Mouse (Mus musculus): Measurements from ENCODE around the gene Gm36028.

Gene Gm36028

GRCm38 (mm10) chr16:37861029-37861428 lies at the start of gene Gm36028:
Gene Gm36028, minus strand, starts transcription at chr16:37861146.
- no peak for DNase-seq (ENCODE audit: low spot score in 2 of 2)

DNA sequence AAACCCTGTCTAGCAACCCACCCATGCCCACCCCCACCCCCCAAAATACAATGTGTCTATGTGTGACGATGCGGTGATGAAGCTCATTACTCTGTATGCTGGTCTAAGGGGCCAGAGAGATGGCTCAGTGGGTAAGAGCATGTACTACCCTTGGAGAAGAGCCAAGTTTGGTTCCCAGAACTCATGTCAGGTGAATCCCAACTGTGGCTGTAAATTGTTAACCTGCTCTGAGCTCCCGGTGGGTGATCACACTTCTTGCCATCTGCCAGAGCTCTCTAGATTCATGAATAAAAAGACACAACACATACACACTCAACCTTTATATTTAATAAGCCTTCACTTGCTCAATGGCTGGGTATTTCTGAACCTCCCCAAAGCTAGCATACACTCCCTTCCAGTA lies 45.5 kb upstream of the Gm36028 start:
- no peak for DNase-seq (ENCODE audit: low spot score in 2 of 2)

DNA sequence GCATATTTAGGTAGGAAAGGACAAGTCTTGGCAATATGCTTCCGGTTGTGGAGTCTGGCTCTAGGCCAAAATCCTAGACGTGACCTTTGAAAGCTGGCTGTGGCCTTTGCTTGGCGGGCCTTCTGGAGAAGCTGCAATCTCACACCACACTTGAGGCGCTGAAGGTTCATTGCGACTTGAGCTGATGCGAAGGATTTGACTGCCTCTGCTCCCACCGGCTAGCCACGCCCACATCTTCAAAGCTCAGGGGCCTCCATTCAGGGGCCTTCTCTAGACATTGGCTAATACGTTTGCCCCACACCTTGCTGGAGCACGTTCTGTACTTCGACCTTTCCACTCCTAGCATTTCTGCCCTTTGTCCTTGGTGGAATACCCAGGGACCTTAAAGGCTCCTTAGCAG lies 40.4 kb upstream of the Gm36028 start:
- no peak for DNase-seq (ENCODE audit: low spot score in 2 of 2)

- DNase-seq (ENCODE audit: low spot score in 2 of 2) = no peak
Measured at GRCm38 (mm10) chr16:37899357-37899756, 38.4 kb upstream of the Gm36028 start.

- no peak for DNase-seq (ENCODE audit: low spot score in 2 of 2)
Measured at GRCm38 (mm10) chr16:37898790-37899189, 37.8 kb upstream of the Gm36028 start.

GRCm38 (mm10) chr16:37893942-37894341 lies 33.0 kb upstream of the Gm36028 start:
- no peak for DNase-seq (ENCODE audit: low spot score in 2 of 2)

DNA sequence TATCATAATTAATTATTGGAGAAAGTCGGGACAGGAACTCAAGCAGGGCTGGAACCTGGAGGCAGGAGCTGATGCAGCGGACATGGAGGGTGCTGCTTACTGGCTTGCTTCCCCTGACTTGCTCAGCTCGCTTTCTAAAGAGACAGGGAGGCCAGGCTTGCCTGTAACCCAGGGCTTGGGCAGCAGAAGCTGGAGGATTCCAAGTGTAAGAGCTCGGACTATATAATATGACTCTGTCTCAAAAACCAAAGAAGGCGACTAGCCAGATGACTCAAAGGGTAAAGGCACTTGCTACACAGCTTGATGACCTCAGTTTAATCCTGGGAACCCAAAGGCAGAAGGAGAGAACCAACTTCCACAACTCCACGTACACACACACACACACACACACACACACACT lies 32.4 kb upstream of the Gm36028 start:
- no peak for DNase-seq (ENCODE audit: low spot score in 2 of 2)

- no peak for DNase-seq (ENCODE audit: low spot score in 2 of 2)
Measured at GRCm38 (mm10) chr16:37892667-37893066, 31.7 kb upstream of the Gm36028 start.

GRCm38 (mm10) chr16:37888986-37889385 lies 28.0 kb upstream of the Gm36028 start:
- no peak for DNase-seq (ENCODE audit: low spot score in 2 of 2)

- no peak for DNase-seq (ENCODE audit: low spot score in 2 of 2)
Measured at GRCm38 (mm10) chr16:37881168-37881567, 20.2 kb upstream of the Gm36028 start.

GRCm38 (mm10) chr16:37879750-37880419 lies 18.9 kb upstream of the Gm36028 start:
- DNase-seq (ENCODE audit: low spot score in 2 of 2) = no peak

DNA sequence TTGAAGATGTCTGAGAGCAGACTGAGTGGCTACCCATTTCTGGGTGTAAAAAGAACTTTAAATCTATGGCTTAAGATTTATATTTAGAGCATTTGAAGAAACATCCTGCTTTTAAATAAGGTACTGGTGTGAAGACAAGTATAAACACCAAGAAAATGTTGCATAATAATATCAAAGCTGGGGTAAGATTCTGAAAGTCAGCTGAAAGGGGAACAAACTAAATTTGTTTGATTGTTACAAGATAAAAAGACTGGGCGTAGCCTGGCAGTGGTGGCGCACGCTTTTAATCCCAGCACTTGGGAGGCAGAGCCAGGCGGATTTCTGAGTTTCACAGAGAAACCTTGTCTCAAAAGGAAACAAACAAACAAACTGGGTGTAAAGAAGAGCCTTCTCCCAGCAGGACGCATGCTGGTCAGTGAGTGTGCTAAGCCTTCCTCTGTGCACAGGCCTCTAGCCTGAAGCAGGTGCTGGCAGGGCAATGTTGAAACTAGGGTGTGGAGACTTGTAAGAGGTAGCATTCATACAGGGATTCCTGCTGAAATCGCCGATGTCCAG lies 18.1 kb upstream of the Gm36028 start:
- no peak for DNase-seq (ENCODE audit: low spot score in 2 of 2)

DNA sequence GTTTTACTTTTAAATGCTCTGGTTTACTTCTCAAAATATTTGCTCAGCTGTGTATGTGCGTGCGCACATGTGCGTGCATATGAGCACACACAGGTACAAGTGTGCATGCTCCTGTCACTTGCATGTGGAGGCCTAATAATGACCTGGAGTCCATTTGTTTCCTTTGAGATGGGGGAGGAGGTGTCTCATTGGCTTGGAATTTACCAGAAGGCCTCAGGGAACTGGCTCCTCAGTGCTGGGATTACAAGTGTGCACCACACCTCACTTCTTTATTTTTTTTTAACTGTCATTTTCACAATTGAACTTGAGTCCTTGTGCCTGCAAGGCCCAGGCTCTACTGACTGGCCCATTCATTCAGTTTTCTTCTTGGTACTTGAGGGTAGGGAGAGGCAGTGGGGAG lies 16.5 kb upstream of the Gm36028 start:
- no peak for DNase-seq (ENCODE audit: low spot score in 2 of 2)

- no peak for DNase-seq (ENCODE audit: low spot score in 2 of 2)
Measured at GRCm38 (mm10) chr16:37874501-37875235, 13.7 kb upstream of the Gm36028 start.

GRCm38 (mm10) chr16:37871112-37871715 lies 10.3 kb upstream of the Gm36028 start:
- DNase-seq (ENCODE audit: low spot score in 2 of 2) = no peak

- no peak for DNase-seq (ENCODE audit: low spot score in 2 of 2)
Measured at GRCm38 (mm10) chr16:37869470-37870231, 8.7 kb upstream of the Gm36028 start.

DNA sequence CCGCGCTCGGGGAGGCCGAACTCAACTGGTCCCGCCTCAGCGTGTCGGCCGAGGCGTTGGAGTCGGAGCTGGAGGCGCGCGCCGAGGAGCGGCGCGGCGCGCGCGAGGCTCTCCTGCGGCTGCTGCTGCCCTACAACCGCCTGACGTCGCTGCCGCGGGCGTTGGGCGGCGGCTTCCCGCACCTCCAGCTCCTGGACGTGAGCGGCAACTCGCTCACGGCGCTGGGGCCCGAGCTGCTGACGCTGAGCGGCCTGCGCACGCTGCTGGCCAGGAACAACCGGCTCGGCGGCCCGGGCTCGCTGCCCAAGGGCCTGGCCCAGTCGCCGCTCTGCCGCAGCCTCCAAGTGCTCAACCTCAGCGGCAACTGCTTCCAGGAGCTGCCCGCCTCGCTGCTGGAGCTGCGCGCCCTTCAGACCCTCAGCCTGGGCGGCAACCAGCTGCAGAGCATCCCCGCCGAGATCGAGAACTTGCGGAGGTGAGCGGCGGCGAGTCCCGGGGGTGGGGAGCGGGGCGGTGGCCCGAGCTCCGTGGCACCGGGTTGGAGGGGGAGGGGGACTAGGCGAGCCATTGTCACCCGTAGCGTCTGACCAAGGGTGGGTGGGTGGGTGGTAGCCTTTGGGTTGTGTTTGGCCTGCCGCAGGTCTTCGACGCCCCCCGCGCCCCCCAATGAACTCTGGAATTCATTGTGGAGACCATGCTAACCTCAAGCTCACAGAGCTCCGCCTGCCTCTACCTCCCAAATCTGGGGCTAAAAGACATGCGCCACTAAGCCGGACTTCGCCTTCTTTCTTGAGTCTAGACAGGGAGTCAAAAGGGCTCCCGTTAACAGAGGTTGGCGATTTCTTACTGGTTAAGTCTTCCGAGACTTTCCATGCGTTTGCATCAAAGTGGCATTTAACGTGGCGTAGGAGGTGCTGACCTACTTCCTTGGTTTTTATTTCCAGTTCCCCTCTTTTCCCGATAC lies 7.8 kb upstream of the Gm36028 start:
- DNase-seq (ENCODE audit: low spot score in 2 of 2) = peak in 1 of 2 experiments; percentile 13

- DNase-seq (ENCODE audit: low spot score in 2 of 2) = peak; percentile 53 to 63
Measured at GRCm38 (mm10) chr16:37867791-37868505, 7.0 kb upstream of the Gm36028 start, which contains the start of gene Lrrc58. Gene Lrrc58, plus strand, starts transcription at chr16:37868389.

DNA sequence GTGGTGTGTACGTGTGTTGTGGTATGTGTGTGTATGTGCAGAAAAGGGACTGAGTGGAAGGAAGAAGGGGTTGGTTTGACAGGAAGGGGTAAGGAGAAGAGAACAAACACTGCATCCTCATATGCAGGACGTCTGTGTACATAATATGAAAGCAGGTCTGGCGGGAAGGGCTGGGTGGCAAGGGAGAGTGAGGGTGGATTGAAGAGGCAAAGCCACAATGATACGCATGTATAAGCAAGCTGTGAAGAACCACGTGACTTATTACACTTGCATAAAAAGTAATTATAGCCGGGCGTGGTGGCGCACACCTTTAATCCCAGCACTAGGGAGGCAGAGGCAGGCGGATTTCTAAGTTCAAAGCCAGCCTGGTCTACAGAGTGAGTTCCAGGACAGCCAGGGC lies 4.9 kb upstream of the Gm36028 start:
- DNase-seq (ENCODE audit: low spot score in 2 of 2) = no peak

- DNase-seq (ENCODE audit: low spot score in 2 of 2) = no peak
Measured at GRCm38 (mm10) chr16:37863876-37864275, 2.9 kb upstream of the Gm36028 start.

All from spleen, postnatal 14 days (tissue).